Mouse (Mus musculus): ENCODE measurements around the gene Fgf6. TPM values are rescaled to one million over a fixed set of nuclear protein-coding genes. Genes with fewer than 3 reads are reported as not detected.
A peak's percentile ranks its signal among the peaks of the same experiment; 100 is the strongest.

The Fgf6 gene
- polyA plus RNA-seq, 1 experiment from 2014 or later: not detected

DNA sequence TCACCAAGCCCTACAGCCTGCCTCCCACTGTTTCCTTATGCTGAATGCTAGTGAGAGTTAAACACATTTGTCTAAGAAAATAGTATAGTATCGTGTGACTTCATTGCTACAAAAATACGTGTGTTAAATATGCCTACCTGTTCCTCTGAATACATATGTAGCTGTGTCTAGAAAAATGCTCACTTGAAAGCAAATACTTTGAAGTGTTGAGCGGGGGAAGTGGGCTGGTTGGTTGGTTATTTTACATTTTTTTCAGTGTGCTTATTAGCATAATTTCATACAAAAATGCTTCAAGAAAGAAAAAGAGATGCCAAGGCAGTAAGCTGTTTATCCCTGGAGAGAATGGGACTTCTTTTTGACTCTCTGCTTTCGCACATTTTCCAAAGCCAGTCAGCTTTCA is 44.6 kb downstream of the Fgf6 start:
- H3K27ac ChIP-seq (ENCODE audit: low read depth, low read length): no peak overlapping the region
- WGBS: 84% methylated on average over 4 of the region's 4 CpGs
- H3K4me2 ChIP-seq (replicated peaks; ENCODE audit: low read depth, low read length): no peak overlapping the region
- H3K4me3 ChIP-seq (ENCODE audit: low read length): no peak overlapping the region
- ATAC-seq (ENCODE audit: low FRiP score, low TSS enrichment): no peak
- no peaks in the 10 kb centered on the region for H3K9me3 ChIP-seq (ENCODE audit: control insufficient read depth, low read length)
- no peaks in the 10 kb centered on the region for H3K36me3 ChIP-seq (ENCODE audit: control insufficient read depth, insufficient read depth, low read length)
- no peaks in the 10 kb centered on the region for H3K27me3 ChIP-seq (ENCODE audit: control insufficient read depth, insufficient read depth, low read length)
- H3K4me1 ChIP-seq (ENCODE audit: control insufficient read depth, insufficient read depth, low read length): peaks cover 7% of the 10 kb centered on the region
- no peak overlapping the region for H3K9ac ChIP-seq (ENCODE audit: low read depth, low read length)

GRCm38 (mm10) chr6:127063915-127064314 is 48.5 kb downstream of the Fgf6 start:
- Histone ChIP-seq H3K4me2 (replicated peaks; ENCODE audit: low read depth, low read length) (no peak overlapping the region), H3K9ac (ENCODE audit: low read depth, low read length) (no peak overlapping the region), H3K27ac (ENCODE audit: low read depth, low read length) (no peak overlapping the region), H3K27me3 (ENCODE audit: control insufficient read depth, insufficient read depth, low read length) (no peaks in the 10 kb centered on the region), H3K9me3 (ENCODE audit: control insufficient read depth, low read length) (no peaks in the 10 kb centered on the region), H3K4me1 (ENCODE audit: control insufficient read depth, insufficient read depth, low read length) (peaks cover 7% of the 10 kb centered on the region), H3K36me3 (ENCODE audit: control insufficient read depth, insufficient read depth, low read length) (no peaks in the 10 kb centered on the region), H3K4me3 (ENCODE audit: low read length) (no peak overlapping the region)
- 86% methylated on average over 3 of the region's 3 CpGs for WGBS
- ATAC-seq (ENCODE audit: low FRiP score, low TSS enrichment): no peak

GRCm38 (mm10) chr6:127064815-127065214 is 49.4 kb downstream of the Fgf6 start:
- WGBS: 6% methylated on average over 14 of the region's 14 CpGs
- ATAC-seq (ENCODE audit: low FRiP score, low TSS enrichment): no peak
- Histone ChIP-seq H3K4me2 (replicated peaks; ENCODE audit: low read depth, low read length) (peak overlapping the region; percentile 25; the same call in 1 of the 2 replicates), H3K9ac (ENCODE audit: low read depth, low read length) (no peak overlapping the region), H3K9me3 (ENCODE audit: control insufficient read depth, low read length) (no peaks in the 10 kb centered on the region), H3K4me3 (ENCODE audit: low read length) (no peak overlapping the region; the same call in 1 of the 2 replicates), H3K27me3 (ENCODE audit: control insufficient read depth, insufficient read depth, low read length) (no peaks in the 10 kb centered on the region), H3K27ac (ENCODE audit: low read depth, low read length) (no peak overlapping the region), H3K4me1 (ENCODE audit: control insufficient read depth, insufficient read depth, low read length) (peaks cover 7% of the 10 kb centered on the region), H3K36me3 (ENCODE audit: control insufficient read depth, insufficient read depth, low read length) (no peaks in the 10 kb centered on the region)

DNA sequence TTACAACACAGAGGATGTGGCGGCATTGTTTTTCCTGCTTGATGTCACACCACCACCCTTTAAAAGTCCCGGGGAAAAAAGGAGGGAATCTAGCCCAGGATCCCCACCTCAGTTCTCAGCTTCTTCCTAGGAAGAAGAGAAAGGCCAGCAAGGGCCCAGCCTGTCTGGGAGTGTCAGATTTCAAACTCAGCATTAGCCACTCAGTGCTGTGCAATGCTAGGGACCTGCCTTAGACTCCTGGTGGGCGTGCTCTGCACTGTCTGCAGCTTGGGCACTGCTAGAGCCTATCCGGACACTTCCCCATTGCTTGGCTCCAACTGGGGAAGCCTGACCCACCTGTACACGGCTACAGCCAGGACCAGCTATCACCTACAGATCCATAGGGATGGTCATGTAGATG is 57.4 kb downstream of the Fgf6 start, which contains the start of gene Fgf23:
Gene Fgf23 (plus strand): TSS at position 86 of the 400 bp plus-strand sequence.
- 7% methylated on average over 5 of the region's 5 CpGs for WGBS
- Histone ChIP-seq H3K9me3 (ENCODE audit: control insufficient read depth, low read length) (no peaks in the 10 kb centered on the region), H3K27me3 (ENCODE audit: control insufficient read depth, insufficient read depth, low read length) (no peaks in the 10 kb centered on the region), H3K27ac (ENCODE audit: low read depth, low read length) (no peak within 1 kb of the TSS), H3K4me3 (ENCODE audit: low read length) (no peak within 1 kb of the TSS), H3K9ac (ENCODE audit: low read depth, low read length) (no peak within 1 kb of the TSS), H3K4me1 (ENCODE audit: control insufficient read depth, insufficient read depth, low read length) (no peaks in the 10 kb centered on the region; the same call in 1 of the 2 replicates), H3K4me2 (replicated peaks; ENCODE audit: low read depth, low read length) (0 out of 2 replicates have a peak within 1 kb of the TSS, but pooled peaks have one; percentile 5), H3K36me3 (ENCODE audit: control insufficient read depth, insufficient read depth, low read length) (no peaks in the 10 kb centered on the region)
- ATAC-seq (ENCODE audit: low FRiP score, low TSS enrichment): peak; percentile 95

Other genes starting within 250 kb of the Fgf6 start
- gene Ndufa9, start 166.4 kb upstream of the Fgf6 start, polyA plus RNA-seq (2014; fragmentation: Nextera tagmentation; extraction: Ambion mirVana): 203 and 210 TPM in 2 replicates
- gene Akap3, start 162.5 kb upstream of the Fgf6 start, polyA plus RNA-seq (2014; fragmentation: Nextera tagmentation; extraction: Ambion mirVana): 0.16 TPM in 1 of 2 replicates, not detected in the other
- not detected in 2 replicates for gene Dyrk4, start 93.7 kb upstream of the Fgf6 start, polyA plus RNA-seq (2014; fragmentation: Nextera tagmentation; extraction: Ambion mirVana)
- gene Rad51ap1, start 76.0 kb upstream of the Fgf6 start, polyA plus RNA-seq (2014; fragmentation: Nextera tagmentation; extraction: Ambion mirVana): 68.0 and 73.8 TPM in 2 replicates
- 14.2 and 16.8 TPM in 2 replicates for gene D6Wsu163e, start 75.6 kb upstream of the Fgf6 start, polyA plus RNA-seq (2014; fragmentation: Nextera tagmentation; extraction: Ambion mirVana)
- gene Fgf23, start 57.3 kb downstream of the Fgf6 start, polyA plus RNA-seq (2014; fragmentation: Nextera tagmentation; extraction: Ambion mirVana): not detected in 2 replicates
- 1.2 and 2.6 TPM in 2 replicates for gene Tigar, start 94.0 kb downstream of the Fgf6 start, polyA plus RNA-seq (2014; fragmentation: Nextera tagmentation; extraction: Ambion mirVana)
- gene Ccnd2, start 136.6 kb downstream of the Fgf6 start, polyA plus RNA-seq (2014; fragmentation: Nextera tagmentation; extraction: Ambion mirVana): 793 and 904 TPM in 2 replicates

Measured in kidney, embryonic 14.5 days (tissue).